Comparison of ENCODE assay signal across 22 mouse cellular contexts in the genomic region with DNA sequence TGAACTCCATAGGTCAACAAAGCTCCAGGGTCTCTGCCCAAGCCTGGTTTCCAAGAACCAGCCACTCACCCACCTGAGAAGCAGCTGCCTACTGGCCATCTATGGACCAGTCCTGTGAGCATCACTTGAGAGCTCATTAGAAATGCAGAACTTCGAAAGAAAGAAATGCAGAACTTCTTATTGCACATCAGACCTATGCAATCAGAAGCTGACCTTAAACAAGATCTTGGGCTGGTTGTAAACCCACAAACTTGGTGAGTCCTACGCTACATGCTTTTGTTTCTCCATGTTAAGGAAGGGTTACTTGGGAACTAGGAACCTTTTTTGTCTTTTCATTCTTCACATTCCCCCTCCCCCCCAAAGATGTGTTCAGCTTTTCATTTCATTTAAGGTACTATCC.
"Had no signal": no experiment of that assay in that cellular context is flagged by ENCODE, and none has a peak within 500 bp of the region (broad histone marks: within the 10 kb centered on the region; RNA-seq: fewer than 3 reads in every experiment).

No protein-coding gene starts in this region.

- ATAC-seq: forebrain, embryonic 13.5 days; forebrain, embryonic 14.5 days; forebrain, embryonic 15.5 days; forebrain, embryonic 16.5 days; forebrain, postnatal 0 days had no signal

- DNase-seq: cerebellum, adult 2 months; cerebellum, adult 8-10 months; cerebellum, adult 9-10 months; cerebellum, adult 9-11 months; cerebellum, postnatal 10 days; cerebellum, postnatal 14 days; cerebellum, postnatal 25 days; cerebellum, postnatal 36 days; embryo, embryonic 11 days; forebrain, postnatal 0 days; gastrocnemius, adult 2 months; gastrocnemius, postnatal 10 days; gastrocnemius, postnatal 14 days; gastrocnemius, postnatal 25 days; gastrocnemius, postnatal 36 days; heart, adult 11 months; heart, adult 18-20 months; heart, adult 2 months had no signal
